Mouse (Mus musculus) left cerebral cortex, adult 11 months (tissue): ENCODE measurements around the gene Olfr467.
"Not testable (repeated sequence)": the region's sequence is repeated elsewhere in the genome, so short reads cannot be mapped to it uniquely, and the experiment has no call there.

ENCODE experiments used
- DNase-seq: peaks from one replicate; pipeline ENCODE4 v3.0.0; 2022; ENCODE audit warnings: low spot score

Gene Olfr467

GRCm38 (mm10) chr7:107811963-107812362, at the start of gene Olfr467:
Gene Olfr467 (plus strand): TSS chr7:107812263.
- DNase-seq = no peak

- DNase-seq = no peak
These were observed 41.3 kb upstream of the Olfr467 start for GRCm38 (mm10) chr7:107770812-107771211.

- DNase-seq = no peak
These were observed 33.8 kb upstream of the Olfr467 start for GRCm38 (mm10) chr7:107778216-107778615.

GRCm38 (mm10) chr7:107779611-107780010, 32.5 kb upstream of the Olfr467 start:
- DNase-seq = no peak

DNA sequence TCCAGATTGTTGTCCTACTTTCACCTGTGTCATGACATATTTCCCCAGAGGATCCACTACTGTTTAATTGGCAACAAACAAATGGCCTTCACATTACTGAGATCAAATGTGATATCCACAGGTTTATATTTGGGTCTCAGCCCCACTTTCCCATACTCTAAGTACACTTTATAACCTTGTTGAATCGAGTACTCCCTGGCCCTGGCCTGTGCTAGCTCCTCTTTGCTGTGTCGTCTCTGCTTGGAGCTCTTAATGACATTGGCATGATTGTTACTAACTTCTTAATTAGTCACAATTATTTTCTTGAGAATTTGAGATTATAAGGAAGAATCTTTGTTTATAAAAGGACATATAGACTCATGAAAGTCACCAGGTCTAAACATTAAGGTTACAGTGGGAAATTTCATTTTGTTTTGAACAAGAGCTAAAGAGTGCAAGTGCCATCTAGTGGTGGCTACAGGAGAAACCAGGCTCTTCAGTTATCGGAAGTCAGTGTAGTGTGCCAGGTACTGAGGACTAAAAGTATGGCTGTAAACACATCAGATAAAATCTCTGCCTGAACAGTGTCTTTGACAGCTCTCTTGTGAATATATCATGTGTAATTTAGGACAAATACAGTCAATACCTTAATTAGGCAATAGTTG, 24.0 kb upstream of the Olfr467 start:
- no peak for DNase-seq

- no peak for DNase-seq
These were observed 15.6 kb upstream of the Olfr467 start for GRCm38 (mm10) chr7:107796500-107796899.

DNA sequence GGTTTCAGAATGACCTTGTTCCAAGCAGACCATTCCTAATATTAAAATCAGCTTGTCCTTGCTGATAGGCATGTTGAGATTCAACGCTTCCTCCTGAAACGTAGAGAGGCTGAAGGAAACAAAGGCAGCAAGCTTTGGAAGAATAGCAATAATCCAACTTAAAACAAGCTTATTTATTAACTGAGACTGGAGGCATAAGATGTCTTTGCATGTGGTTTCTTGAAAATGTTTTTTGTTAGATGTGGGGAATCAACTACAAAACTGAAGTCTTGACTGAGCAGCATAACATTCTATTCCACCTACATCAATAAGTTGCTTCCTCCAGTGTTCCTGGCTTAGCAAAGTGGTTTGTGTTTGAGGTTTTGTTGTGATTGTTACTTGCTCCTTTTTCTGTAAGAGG, 11.0 kb upstream of the Olfr467 start, which contains the start of gene Ovch2:
Gene Ovch2 (minus strand): TSS at position 101 of the 400 bp plus-strand sequence.
- DNase-seq = no peak

GRCm38 (mm10) chr7:107802138-107802537, 9.9 kb upstream of the Olfr467 start:
- DNase-seq = no peak

DNA sequence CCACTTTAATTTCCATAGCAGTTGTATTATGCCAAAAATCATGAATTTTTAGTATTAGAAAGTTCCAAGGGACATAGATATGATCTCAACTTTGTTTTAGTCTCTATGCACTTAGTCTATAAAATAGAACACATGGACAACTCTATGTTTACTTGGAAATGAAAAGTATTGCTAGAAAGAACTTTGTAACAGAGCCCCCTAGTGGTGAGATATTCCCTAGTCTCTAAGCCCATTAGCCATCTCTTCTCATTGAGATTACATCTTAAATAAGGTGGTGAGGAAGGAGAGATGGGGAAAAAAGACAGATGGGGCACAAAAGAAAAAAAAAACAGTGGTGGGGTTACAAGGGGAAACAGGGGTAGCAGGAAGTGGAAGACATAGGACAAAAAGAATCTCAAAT, 7.4 kb downstream of the Olfr467 start:
- no peak for DNase-seq

- not testable (repeated sequence) for DNase-seq
These were observed 11.8 kb downstream of the Olfr467 start for GRCm38 (mm10) chr7:107823867-107824266.

DNA sequence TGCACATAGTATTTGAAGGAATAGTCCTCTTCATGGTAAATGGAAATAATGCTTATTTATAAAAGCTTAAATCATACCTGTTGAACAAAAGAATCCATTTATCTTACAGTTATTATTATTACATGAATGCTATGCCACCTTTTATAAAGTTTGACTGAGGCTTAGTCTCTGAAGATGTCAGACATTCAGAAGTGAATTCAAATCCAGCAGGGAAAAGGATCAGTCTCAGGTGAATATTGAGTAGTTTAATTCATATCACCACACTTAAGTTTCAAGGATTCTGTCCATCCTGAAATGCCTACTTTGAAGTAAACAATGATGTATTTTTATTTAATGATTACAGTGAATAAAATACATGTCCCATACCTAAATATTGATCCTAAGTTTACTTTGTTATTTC, 13.4 kb downstream of the Olfr467 start, which contains the start of gene Olfr469:
Gene Olfr469 (minus strand): TSS at position 101 of the 400 bp plus-strand sequence.
- not testable (repeated sequence) for DNase-seq

DNA sequence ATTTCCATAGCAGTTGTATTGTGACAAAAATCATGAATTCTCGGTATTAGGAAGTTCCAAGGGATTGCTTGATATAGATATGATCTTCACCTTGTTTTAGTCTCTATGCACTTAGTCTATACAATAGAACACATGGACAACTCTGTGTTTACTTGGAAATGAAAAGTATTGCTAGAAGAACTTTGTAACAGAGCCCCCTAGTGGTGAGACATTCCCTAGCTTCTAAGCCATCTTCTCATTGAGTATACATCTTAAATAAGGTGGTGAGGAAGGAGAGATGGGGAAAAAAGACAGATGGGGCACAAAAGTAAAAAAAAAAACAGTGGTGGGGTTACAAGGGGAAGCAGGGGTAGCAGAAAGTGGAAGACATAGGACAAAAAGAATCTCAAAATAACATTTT, 29.7 kb downstream of the Olfr467 start:
- DNase-seq = no peak

DNA sequence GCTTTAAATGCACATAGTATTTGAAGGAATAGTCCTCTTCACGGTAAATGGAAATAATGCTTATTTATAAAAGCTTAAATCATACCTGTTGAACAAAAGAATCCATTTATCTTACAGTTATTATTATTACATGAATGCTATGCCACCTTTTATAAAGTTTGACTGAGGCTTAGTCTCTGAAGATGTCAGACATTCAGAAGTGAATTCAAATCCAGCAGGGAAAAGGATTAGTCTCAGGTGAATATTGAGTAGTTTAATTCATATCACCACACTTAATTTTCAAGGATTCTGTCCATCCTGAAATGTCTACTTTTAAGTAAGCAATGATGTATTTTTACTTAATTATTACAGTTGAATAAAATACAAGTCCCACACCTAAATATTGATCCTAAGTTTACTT, 35.3 kb downstream of the Olfr467 start, which contains the start of gene Olfr470:
Gene Olfr470 (minus strand): TSS at position 101 of the 400 bp plus-strand sequence.
- DNase-seq = not testable (repeated sequence)
